Mouse (Mus musculus) olfactory bulb, adult 2 months (tissue): ENCODE data around the gene Cd81. TPM values are rescaled to one million over a fixed set of nuclear protein-coding genes. Genes with fewer than 3 reads are reported as not detected.

Source experiments
- H3K27ac ChIP-seq: fragments of 200-500 bp; 2 replicates; pipeline ENCODE4 v1.5.1; 2012; ENCODE audit warnings: low read depth, low read length; ENCODE audit not compliant: insufficient read depth
- H3K4me1 ChIP-seq: fragments of 200-500 bp; 2 replicates; pipeline ENCODE4 v1.6.1; 2012; ENCODE audit warnings: low read length; ENCODE audit not compliant: control insufficient read depth, insufficient read depth
- H3K4me3 ChIP-seq: fragments of 200-500 bp; 2 replicates; pipeline ENCODE4 v1.5.1; 2012; ENCODE audit warnings: mild to moderate bottlenecking, low read depth, low read length, moderate library complexity; ENCODE audit not compliant: insufficient read depth
- CTCF ChIP-seq: fragments of 200-500 bp; IDR thresholded peaks from 2 replicates; pipeline ENCODE4 v1.5.1; 2012; ENCODE audit warnings: low read depth, mild to moderate bottlenecking, low read length, moderate library complexity; ENCODE audit not compliant: insufficient read depth
- POLR2A ChIP-seq: fragments of 200-500 bp; IDR thresholded peaks from 2 replicates; pipeline ENCODE4 v1.6.1; 2012; ENCODE audit warnings: mild to moderate bottlenecking, low read depth, low read length, moderate library complexity; ENCODE audit not compliant: insufficient read depth
- WGBS: fragments of 180-500 bp; shearing (Covaris S2); methylation state at CpG from one replicate; pipeline ENCODE4 v1.1.7; 2018; 5-methylcytosine and 5-hydroxymethylcytosine counted together
- polyA plus RNA-seq: library from polyadenylated mRNA; stranded (reverse); fragments of >200 nt; gene quantifications from 2 replicates; pipeline ENCODE4 v1.2.4, GENCODE M21; 2012; ENCODE audit warnings: low replicate concordance; ENCODE audit not compliant: missing spikeins, insufficient read depth, insufficient read length

Cd81 gene
- polyA plus RNA-seq, 1 experiment: not detected

- Histone ChIP-seq H3K27ac (peak overlapping the region; percentile 35; the same call in 1 of the 2 replicates), H3K4me1 (peaks cover 37% of the 10 kb centered on the region), H3K4me3 (no peak overlapping the region)
- 48% methylated on average over 9 of the region's 9 CpGs for WGBS
- TF ChIP-seq CTCF (no peak), POLR2A (no peak)
Measured at GRCm38 (mm10) chr7:143016424-143017142, 36.0 kb upstream of the Cd81 start.

GRCm38 (mm10) chr7:143017181-143017580 is 35.4 kb upstream of the Cd81 start:
- TF ChIP-seq CTCF (no peak), POLR2A (no peak)
- WGBS: 75% methylated on average over 4 of the region's 4 CpGs
- H3K4me1 ChIP-seq: peaks cover 36% of the 10 kb centered on the region
- H3K27ac ChIP-seq: no peak overlapping the region
- no peak overlapping the region for H3K4me3 ChIP-seq

DNA sequence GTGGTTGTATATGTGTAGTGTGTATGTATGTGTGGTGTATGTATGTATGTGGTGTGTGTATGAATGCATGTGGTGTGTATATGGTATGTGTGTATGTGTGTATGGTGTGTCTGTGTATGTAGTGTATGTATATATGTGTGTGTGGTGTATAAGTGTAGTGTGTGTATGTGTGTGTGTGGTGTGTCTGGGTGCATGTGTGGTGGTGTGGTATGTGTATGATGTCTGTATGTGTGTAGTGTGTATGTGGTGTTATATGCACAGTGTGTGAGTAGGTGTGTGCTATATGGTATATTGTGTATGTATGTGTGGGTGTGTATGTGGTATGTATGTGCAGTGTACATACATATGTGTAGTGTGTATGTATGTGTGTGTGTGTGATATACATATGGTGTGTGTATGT is 32.5 kb upstream of the Cd81 start:
- no peak overlapping the region for H3K4me3 ChIP-seq
- TF ChIP-seq CTCF: no peak
- no peak for TF ChIP-seq POLR2A
- peaks cover 19% of the 10 kb centered on the region for H3K4me1 ChIP-seq
- no peak overlapping the region for H3K27ac ChIP-seq

- Histone ChIP-seq H3K27ac (no peak overlapping the region), H3K4me3 (no peak overlapping the region), H3K4me1 (peaks cover 15% of the 10 kb centered on the region)
- TF ChIP-seq POLR2A (no peak), CTCF (no peak)
- WGBS: 86% methylated on average over 3 of the region's 3 CpGs
Measured at GRCm38 (mm10) chr7:143020764-143021163, 31.8 kb upstream of the Cd81 start.

DNA sequence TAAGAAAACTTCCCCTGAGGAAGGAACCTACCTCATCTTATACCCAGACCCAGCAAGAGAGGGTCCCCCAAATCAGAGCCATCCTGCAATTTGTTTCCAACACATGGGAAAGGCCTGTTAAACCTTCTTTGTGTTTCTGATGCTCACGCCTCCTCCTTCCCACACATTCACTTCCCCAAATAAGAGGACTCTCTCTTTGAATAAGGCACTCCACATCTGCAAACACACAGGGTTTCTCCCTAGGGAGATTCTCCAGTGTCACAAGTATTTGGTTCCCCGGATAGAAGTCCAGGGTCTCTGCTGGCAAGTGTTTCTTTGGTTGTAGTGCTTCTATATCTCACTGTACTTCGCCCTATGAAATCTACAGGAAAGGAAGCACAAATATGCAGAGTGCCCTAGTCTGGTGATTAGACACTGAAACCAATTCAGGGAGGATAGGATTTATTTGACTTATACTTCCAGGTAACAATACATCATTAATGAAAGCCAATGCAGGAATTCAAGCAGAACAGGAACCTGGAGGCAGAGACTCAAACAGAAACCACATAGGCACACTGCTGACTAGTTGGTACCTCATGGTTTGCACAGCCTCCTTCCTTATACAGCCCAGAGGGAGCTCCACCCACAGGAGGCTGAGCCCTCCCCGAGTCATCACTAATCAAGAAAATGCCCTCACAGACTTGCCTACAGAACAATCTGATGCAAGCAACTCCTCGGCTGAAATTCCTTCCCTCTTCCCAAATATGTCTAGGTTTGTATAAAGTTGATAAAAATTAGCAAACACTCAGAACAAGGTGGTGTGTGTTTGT is 31.0 kb upstream of the Cd81 start:
- Histone ChIP-seq H3K4me3 (no peak overlapping the region), H3K4me1 (peaks cover 8% of the 10 kb centered on the region), H3K27ac (no peak overlapping the region)
- TF ChIP-seq POLR2A: no peak
- TF ChIP-seq CTCF: no peak
- 48% methylated on average over 5 of the region's 5 CpGs for WGBS

DNA sequence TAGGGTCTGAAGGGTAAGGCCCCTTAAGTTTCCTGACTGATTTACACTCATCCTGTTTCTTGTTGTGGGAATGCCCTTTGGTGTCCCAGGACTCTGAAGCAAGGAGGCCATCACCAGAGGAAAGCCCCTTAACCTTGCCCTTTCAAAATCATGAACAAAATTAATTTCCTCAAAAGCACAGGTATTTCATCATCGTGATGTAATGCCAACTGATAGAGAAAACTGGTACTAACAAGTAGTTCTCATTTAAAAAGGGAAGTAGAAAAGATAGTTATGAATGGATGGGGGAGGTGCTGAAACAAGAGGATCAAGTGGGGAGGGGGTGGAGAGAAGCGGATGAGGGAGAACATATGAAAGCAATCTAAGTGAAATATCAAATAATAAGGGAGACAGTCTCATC is 29.0 kb upstream of the Cd81 start:
- H3K4me1 ChIP-seq: no peaks in the 10 kb centered on the region; the same call in 1 of the 2 replicates
- TF ChIP-seq CTCF: no peak
- TF ChIP-seq POLR2A: no peak
- H3K4me3 ChIP-seq: no peak overlapping the region
- whole genome bisulfite sequencing: 94% methylated on average over 2 of the region's 2 CpGs
- no peak overlapping the region for H3K27ac ChIP-seq

DNA sequence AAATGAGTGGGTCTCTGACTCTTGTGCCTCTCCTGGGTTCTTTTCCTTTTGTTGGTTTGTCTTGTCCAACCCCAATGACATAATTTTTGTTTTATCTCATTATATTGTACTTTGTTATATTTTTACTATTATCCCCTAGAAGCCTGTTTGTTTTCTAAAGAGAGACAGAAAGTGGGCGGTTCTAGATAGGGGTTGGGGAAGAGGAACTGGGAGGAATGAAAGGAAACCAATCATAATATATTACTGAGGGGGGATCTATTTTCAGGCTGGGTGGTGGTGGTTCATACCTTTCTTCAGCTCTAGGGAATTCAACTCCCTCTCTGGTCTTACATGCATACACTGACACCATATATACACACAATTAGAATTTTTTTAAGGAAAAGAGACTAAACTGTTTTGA is 28.2 kb upstream of the Cd81 start:
- Histone ChIP-seq H3K4me3 (no peak overlapping the region), H3K4me1 (no peaks in the 10 kb centered on the region; the same call in 1 of the 2 replicates), H3K27ac (no peak overlapping the region)
- 100% methylated on average over 1 of the region's 1 CpGs for WGBS
- no peak for TF ChIP-seq POLR2A
- TF ChIP-seq CTCF: no peak

DNA sequence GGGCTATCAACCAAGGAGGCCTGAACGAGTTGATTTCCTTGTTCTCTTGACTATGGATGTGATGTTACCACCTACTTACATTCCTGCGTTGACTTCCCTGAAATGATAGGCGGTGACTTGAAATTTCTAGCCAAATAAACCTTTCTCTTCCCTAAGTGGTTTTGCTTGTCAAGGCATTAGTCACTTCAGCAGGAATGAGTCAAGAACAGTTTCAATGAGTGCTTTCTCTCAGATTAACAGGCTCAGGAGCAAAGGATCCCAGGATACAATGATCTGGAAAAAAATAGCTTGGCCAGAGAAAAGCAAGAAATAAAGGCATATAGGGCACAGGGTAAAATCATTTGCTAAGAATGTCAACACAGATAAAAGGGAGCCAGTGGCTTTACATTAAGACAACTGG is 27.0 kb upstream of the Cd81 start:
- H3K27ac ChIP-seq: no peak overlapping the region
- TF ChIP-seq POLR2A (no peak), CTCF (no peak)
- no peaks in the 10 kb centered on the region; the same call in 1 of the 2 replicates for H3K4me1 ChIP-seq
- WGBS: 86% methylated on average over 3 of the region's 3 CpGs
- H3K4me3 ChIP-seq: no peak overlapping the region

DNA sequence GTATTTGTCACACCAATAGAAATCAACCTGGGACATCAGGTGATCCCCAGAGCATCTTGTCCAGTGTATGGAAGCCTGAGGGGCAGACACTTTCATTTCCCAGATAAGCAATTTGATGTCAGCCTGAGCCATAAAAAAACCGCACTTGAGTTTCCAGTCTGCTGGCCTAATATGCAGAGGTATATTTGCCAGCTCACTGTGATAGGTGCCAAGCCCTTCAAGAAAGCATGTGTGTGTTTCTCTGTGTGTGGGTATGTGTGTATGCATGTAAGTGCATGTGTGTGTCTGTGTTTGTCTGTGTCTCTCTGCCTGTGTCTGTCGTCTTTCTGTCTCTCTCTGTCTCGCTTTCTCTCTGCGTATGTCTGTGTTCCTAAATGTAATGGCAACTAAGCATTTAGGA is 25.3 kb upstream of the Cd81 start:
- WGBS: 92% methylated on average over 4 of the region's 4 CpGs
- Histone ChIP-seq H3K4me1 (no peaks in the 10 kb centered on the region), H3K4me3 (no peak overlapping the region), H3K27ac (no peak overlapping the region)
- TF ChIP-seq POLR2A (no peak), CTCF (no peak)
